ENCODE assay signal across 17 mouse cellular contexts in the genomic region with DNA sequence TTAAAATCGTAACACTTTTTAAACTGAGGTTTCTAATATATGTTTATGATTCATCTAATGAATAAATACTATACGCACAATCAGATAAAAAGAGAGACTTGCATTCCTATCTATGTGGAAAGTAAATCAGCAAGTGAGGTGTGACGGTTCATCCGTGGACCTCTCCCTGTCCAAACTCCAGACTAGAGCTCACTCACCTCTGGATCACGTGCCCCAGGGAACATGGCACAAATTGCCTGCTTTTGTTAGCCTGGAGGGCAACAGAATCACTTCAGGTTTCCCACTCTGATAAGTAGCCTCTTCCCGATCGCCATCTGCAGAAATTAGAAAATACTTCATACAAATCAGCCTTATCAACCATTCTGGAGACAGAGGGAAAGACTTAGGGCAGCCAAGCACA.
"Had no signal": no experiment of that assay in that cellular context is flagged by ENCODE, and none has a peak within 500 bp of the region (broad histone marks: within the 10 kb centered on the region; RNA-seq: fewer than 3 reads in every experiment).

No protein-coding gene starts in this region.

- H3K4me3 ChIP-seq: midbrain, embryonic 10.5 days; midbrain, embryonic 12.5 days; myocyte; neural tube, embryonic 13.5 days; neural tube, embryonic 15.5 days had no signal

- H3K9ac ChIP-seq: lung, embryonic 14.5 days; midbrain, embryonic 12.5 days; neural tube, embryonic 13.5 days; neural tube, embryonic 15.5 days had no signal

- H3K9me3 ChIP-seq: midbrain, embryonic 10.5 days; midbrain, embryonic 12.5 days; neural tube, embryonic 13.5 days; neural tube, embryonic 15.5 days had no signal

- H3K36me3 ChIP-seq: midbrain, embryonic 10.5 days; midbrain, embryonic 12.5 days; neural tube, embryonic 13.5 days; neural tube, embryonic 15.5 days had no signal

- ATAC-seq: midbrain, embryonic 16.5 days had no signal

- H3K27me3 ChIP-seq: midbrain, embryonic 12.5 days; neural tube, embryonic 13.5 days had no signal

- H3K4me1 ChIP-seq: midbrain, embryonic 12.5 days; neural tube, embryonic 13.5 days; neural tube, embryonic 15.5 days had no signal

- H3K27ac ChIP-seq: midbrain, embryonic 10.5 days; midbrain, embryonic 12.5 days; neural tube, embryonic 13.5 days; neural tube, embryonic 15.5 days had no signal

- H3K4me2 ChIP-seq: lung, embryonic 14.5 days; midbrain, embryonic 12.5 days; neural tube, embryonic 13.5 days; neural tube, embryonic 15.5 days had no signal

- DNase-seq: lung, adult 18-20 months; lung, embryonic 14.5 days; lung, postnatal 10 days; lung, postnatal 4 days; midbrain, embryonic 14.5 days; retina, postnatal 1 day; right cerebral cortex, adult 18-20 months; spleen, adult 18-20 months; thymus, adult 18-20 months; thymus, postnatal 14 days; thymus, postnatal 36 days had no signal
